Mouse (Mus musculus): ENCODE results near the gene Pon2. TPM values are rescaled to one million over a fixed set of nuclear protein-coding genes. Genes with fewer than 3 reads are reported as not detected.
"Not testable (repeated sequence)": the region's sequence is repeated elsewhere in the genome, so short reads cannot be mapped to it uniquely, and the experiment has no call there.

The Pon2 gene
- 49.4 and 54.4 TPM in 2 replicates for polyA plus RNA-seq (2015; fragmentation: Nextera tagmentation; extraction: Ambion mirVana)

GRCm38 (mm10) chr6:5298092-5298554 is at the start of gene Pon2:
Gene Pon2, minus strand, starts transcription at chr6:5298455.
- no peaks in the 10 kb centered on the region for H3K36me3 ChIP-seq
- peak within 1 kb of the TSS; percentile 67 for H3K9ac ChIP-seq
- peaks cover 11% of the 10 kb centered on the region for H3K4me1 ChIP-seq
- ATAC-seq (ENCODE audit: borderline replicate concordance, extremely low read depth, low FRiP score, low TSS enrichment) = peak; percentile 95
- peak within 1 kb of the TSS; percentile 74 for H3K4me2 ChIP-seq
- H3K27me3 ChIP-seq = no peaks in the 10 kb centered on the region
- WGBS = under 1% methylated on average over 44 of the region's 47 CpGs
- H3K27ac ChIP-seq = peak within 1 kb of the TSS; percentile 93
- H3K9me3 ChIP-seq = no peaks in the 10 kb centered on the region
- H3K4me3 ChIP-seq = peak within 1 kb of the TSS; percentile 63

GRCm38 (mm10) chr6:5344255-5344654 is 46.0 kb upstream of the Pon2 start:
- Histone ChIP-seq H3K4me3 (no peak overlapping the region), H3K27ac (no peak overlapping the region), H3K9me3 (no peaks in the 10 kb centered on the region), H3K9ac (no peak overlapping the region), H3K4me2 (no peak overlapping the region), H3K4me1 (0 out of 2 replicates have a peak, but pooled peaks cover 2% of the 10 kb centered on the region), H3K27me3 (no peaks in the 10 kb centered on the region), H3K36me3 (no peaks in the 10 kb centered on the region)
- no peak for ATAC-seq (ENCODE audit: borderline replicate concordance, extremely low read depth, low FRiP score, low TSS enrichment)
- WGBS = 39% methylated on average over 6 of the region's 6 CpGs

- not testable (repeated sequence) for H3K4me3 ChIP-seq; H3K4me1 ChIP-seq; H3K27me3 ChIP-seq; H3K9me3 ChIP-seq; H3K4me2 ChIP-seq; ATAC-seq (ENCODE audit: borderline replicate concordance, extremely low read depth, low FRiP score, low TSS enrichment); H3K9ac ChIP-seq; H3K27ac ChIP-seq; H3K36me3 ChIP-seq
- WGBS = 94% methylated on average over 1 of the region's 1 CpGs
These were observed 41.0 kb upstream of the Pon2 start for GRCm38 (mm10) chr6:5339283-5339682.

GRCm38 (mm10) chr6:5338781-5339180 is 40.5 kb upstream of the Pon2 start:
- ATAC-seq (ENCODE audit: borderline replicate concordance, extremely low read depth, low FRiP score, low TSS enrichment); H3K9me3 ChIP-seq; H3K4me1 ChIP-seq; H3K4me2 ChIP-seq; H3K4me3 ChIP-seq; H3K9ac ChIP-seq; H3K27ac ChIP-seq; H3K27me3 ChIP-seq; H3K36me3 ChIP-seq: not testable (repeated sequence)
- WGBS = 90% methylated on average over 4 of the region's 4 CpGs

GRCm38 (mm10) chr6:5336016-5336415 is 37.8 kb upstream of the Pon2 start:
- H3K27ac ChIP-seq; H3K9ac ChIP-seq; H3K4me1 ChIP-seq; H3K4me3 ChIP-seq; H3K27me3 ChIP-seq; H3K9me3 ChIP-seq; H3K4me2 ChIP-seq; H3K36me3 ChIP-seq; ATAC-seq (ENCODE audit: borderline replicate concordance, extremely low read depth, low FRiP score, low TSS enrichment): not testable (repeated sequence)

- H3K36me3 ChIP-seq = no peaks in the 10 kb centered on the region
- H3K4me3 ChIP-seq = no peak overlapping the region
- H3K4me2 ChIP-seq = no peak overlapping the region
- 50% methylated on average over 5 of the region's 5 CpGs for WGBS
- H3K27ac ChIP-seq = no peak overlapping the region
- H3K4me1 ChIP-seq = no peaks in the 10 kb centered on the region
- ATAC-seq (ENCODE audit: borderline replicate concordance, extremely low read depth, low FRiP score, low TSS enrichment) = no peak
- H3K9ac ChIP-seq = no peak overlapping the region
- H3K27me3 ChIP-seq = no peaks in the 10 kb centered on the region
- H3K9me3 ChIP-seq = no peaks in the 10 kb centered on the region
These were observed 35.8 kb upstream of the Pon2 start for GRCm38 (mm10) chr6:5334021-5334420.

GRCm38 (mm10) chr6:5332560-5333150 is 34.4 kb upstream of the Pon2 start:
- WGBS = 67% methylated on average over 3 of the region's 3 CpGs
- no peak for ATAC-seq (ENCODE audit: borderline replicate concordance, extremely low read depth, low FRiP score, low TSS enrichment)
- no peak overlapping the region for H3K9ac ChIP-seq

GRCm38 (mm10) chr6:5325122-5325521 is 26.9 kb upstream of the Pon2 start:
- Histone ChIP-seq H3K4me3 (no peak overlapping the region), H3K4me2 (no peak overlapping the region), H3K9me3 (no peaks in the 10 kb centered on the region), H3K9ac (no peak overlapping the region), H3K4me1 (no peaks in the 10 kb centered on the region), H3K27me3 (no peaks in the 10 kb centered on the region), H3K36me3 (no peaks in the 10 kb centered on the region), H3K27ac (no peak overlapping the region)
- WGBS = 76% methylated on average over 2 of the region's 2 CpGs
- ATAC-seq (ENCODE audit: borderline replicate concordance, extremely low read depth, low FRiP score, low TSS enrichment) = no peak

More at GRCm38 (mm10) chr6:5332560-5333150, 34.4 kb upstream of the Pon2 start:
- H3K27me3 ChIP-seq = no peaks in the 10 kb centered on the region
- H3K4me1 ChIP-seq = no peaks in the 10 kb centered on the region
- no peak overlapping the region for H3K4me3 ChIP-seq
- no peaks in the 10 kb centered on the region for H3K36me3 ChIP-seq
- no peak overlapping the region for H3K27ac ChIP-seq
- no peak overlapping the region for H3K4me2 ChIP-seq
- no peaks in the 10 kb centered on the region for H3K9me3 ChIP-seq

GRCm38 (mm10) chr6:5324101-5324500 is 25.8 kb upstream of the Pon2 start:
- H3K27me3 ChIP-seq, H3K27ac ChIP-seq: not testable (repeated sequence)
- 86% methylated on average over 6 of the region's 6 CpGs for WGBS

GRCm38 (mm10) chr6:5316630-5317029 is 18.4 kb upstream of the Pon2 start:
- WGBS = 91% methylated on average over 9 of the region's 9 CpGs
- H3K4me2 ChIP-seq = no peak overlapping the region
- no peaks in the 10 kb centered on the region for H3K9me3 ChIP-seq
- no peak overlapping the region for H3K27ac ChIP-seq
- no peak for ATAC-seq (ENCODE audit: borderline replicate concordance, extremely low read depth, low FRiP score, low TSS enrichment)
- H3K4me1 ChIP-seq = no peaks in the 10 kb centered on the region
- H3K27me3 ChIP-seq = no peaks in the 10 kb centered on the region
- no peak overlapping the region for H3K9ac ChIP-seq
- H3K4me3 ChIP-seq = no peak overlapping the region
- H3K36me3 ChIP-seq = no peaks in the 10 kb centered on the region

More at GRCm38 (mm10) chr6:5324101-5324500, 25.8 kb upstream of the Pon2 start:
- H3K4me3 ChIP-seq; ATAC-seq (ENCODE audit: borderline replicate concordance, extremely low read depth, low FRiP score, low TSS enrichment); H3K4me2 ChIP-seq; H3K9ac ChIP-seq; H3K36me3 ChIP-seq; H3K4me1 ChIP-seq; H3K9me3 ChIP-seq: not testable (repeated sequence)

- Histone ChIP-seq H3K9me3 (no peaks in the 10 kb centered on the region), H3K4me2 (no peak overlapping the region), H3K4me1 (peaks cover 3% of the 10 kb centered on the region; the same call in 1 of the 2 replicates), H3K9ac (no peak overlapping the region), H3K27ac (no peak overlapping the region), H3K4me3 (no peak overlapping the region), H3K36me3 (no peaks in the 10 kb centered on the region), H3K27me3 (no peaks in the 10 kb centered on the region)
- no peak for ATAC-seq (ENCODE audit: borderline replicate concordance, extremely low read depth, low FRiP score, low TSS enrichment)
- 82% methylated on average over 3 of the region's 3 CpGs for WGBS
These were observed 17.0 kb upstream of the Pon2 start for GRCm38 (mm10) chr6:5315053-5315759.

GRCm38 (mm10) chr6:5313951-5314590 is 15.8 kb upstream of the Pon2 start:
- no peak overlapping the region for H3K27ac ChIP-seq
- H3K9ac ChIP-seq = no peak overlapping the region
- no peak overlapping the region for H3K4me3 ChIP-seq
- no peaks in the 10 kb centered on the region for H3K27me3 ChIP-seq
- WGBS = 58% methylated on average over 5 of the region's 5 CpGs
- no peak overlapping the region for H3K4me2 ChIP-seq
- no peak for ATAC-seq (ENCODE audit: borderline replicate concordance, extremely low read depth, low FRiP score, low TSS enrichment)
- H3K4me1 ChIP-seq = peaks cover 4% of the 10 kb centered on the region; the same call in 1 of the 2 replicates
- H3K9me3 ChIP-seq = no peaks in the 10 kb centered on the region
- no peaks in the 10 kb centered on the region for H3K36me3 ChIP-seq
